Mouse (Mus musculus): ENCODE measurements around the gene Pgrmc2.

DNA sequence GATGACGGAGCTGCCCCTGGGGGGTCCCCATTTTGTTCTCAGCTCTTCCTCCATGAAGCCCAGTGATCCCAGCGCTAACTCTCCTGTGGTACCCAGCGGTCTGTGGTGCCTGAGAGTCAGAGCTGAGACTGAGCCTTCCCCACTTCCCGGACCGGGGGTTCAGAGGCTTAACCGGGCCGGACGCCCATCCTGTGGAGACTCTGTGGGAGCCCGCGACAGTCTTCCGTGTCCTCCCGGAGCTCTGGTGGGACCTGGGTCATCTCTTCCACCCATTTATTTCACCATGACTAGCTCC lies 41.1 kb upstream of the Pgrmc2 start:
- TF ChIP-seq CTCF (IDR thresholded peaks at IDR 0.05; ENCODE audit: low read depth, low read length) = no peak
- no peak for TF ChIP-seq POLR2A (IDR thresholded peaks at IDR 0.05; ENCODE audit: extremely low read depth, insufficient read depth, low read length)
